Mouse (Mus musculus) MEL-GATA-1-ER (cell line): ENCODE data around the gene Fes.

Experiments used
- DNase-seq: peaks from one replicate; pipeline ENCODE4 v3.0.0-alpha.2; 2012; ENCODE audit warnings: low read depth; ENCODE audit errors: extremely low read depth

The Fes gene

DNA sequence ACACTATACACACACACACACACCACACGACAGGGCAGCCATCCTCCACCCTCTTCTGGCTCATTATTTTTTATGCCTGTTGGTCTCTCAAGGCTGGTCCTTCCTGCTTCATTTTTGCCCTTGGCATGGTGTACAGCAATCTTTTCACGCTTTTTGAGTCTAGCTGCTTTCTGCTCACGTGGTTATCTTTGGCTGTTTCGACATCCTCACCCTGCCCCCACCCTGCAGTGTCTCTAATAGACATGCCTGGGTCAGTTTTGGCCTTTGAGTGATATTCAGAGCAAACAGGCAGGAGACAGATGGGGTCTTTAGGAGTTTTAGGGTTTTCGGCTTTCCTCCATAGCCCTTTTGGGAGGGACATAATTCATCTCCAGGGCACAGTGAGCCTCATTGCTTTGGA lies 40.9 kb downstream of the Fes start:
- no peak for DNase-seq

DNA sequence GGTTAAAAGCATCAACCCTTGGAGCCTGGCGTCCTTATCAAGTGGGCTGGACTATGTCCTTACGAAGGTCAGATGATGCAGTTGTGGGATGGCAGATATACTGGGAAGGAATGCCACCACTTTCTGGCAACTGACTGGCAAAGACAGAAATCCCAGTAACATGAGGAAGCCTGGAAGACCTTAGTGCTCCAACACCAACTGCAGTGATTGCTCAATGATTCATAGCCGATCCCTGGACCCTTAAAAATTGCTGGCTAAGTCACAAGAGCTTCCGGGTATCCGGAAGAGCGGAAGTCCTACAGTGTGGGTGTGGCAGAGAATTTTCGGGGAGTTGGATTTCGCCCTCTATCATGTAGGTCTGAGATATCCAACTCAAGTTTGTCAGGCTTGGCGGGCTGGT lies 41.6 kb downstream of the Fes start:
- DNase-seq, result no peak

DNA sequence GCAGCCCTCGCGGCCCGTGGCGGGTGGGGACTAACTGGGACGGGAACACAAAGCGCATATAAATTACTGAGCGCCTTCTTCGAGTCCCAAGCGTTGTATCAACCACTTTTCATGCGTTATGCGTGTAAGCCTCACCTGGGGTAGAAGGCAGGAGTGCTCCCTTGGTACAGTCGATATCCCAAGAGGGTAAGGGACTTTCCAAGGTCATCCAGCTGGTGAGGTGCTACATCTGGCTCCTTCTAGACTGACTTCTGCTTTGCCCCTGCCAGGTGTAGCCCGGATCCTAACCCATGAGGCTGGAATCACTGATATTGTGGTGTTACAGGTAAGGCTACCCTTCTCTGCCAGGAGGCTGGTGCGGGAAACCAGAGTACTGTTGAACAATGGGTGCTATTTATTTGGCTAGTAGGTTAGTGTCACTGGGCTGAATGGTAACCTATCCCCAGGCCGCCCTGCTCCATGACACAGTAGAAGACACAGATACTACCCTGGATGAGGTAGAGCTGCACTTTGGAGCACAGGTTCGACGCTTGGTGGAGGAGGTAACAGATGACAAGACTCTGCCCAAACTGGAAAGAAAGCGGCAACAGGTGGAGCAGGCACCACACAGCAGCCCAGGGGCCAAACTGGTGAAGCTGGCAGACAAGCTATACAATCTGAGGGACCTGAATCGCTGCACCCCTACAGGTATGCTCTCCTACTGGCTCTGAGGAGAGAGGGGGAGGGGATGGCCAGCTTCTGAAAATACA lies 44.3 kb downstream of the Fes start:
- DNase-seq, result peak; percentile 24

DNA sequence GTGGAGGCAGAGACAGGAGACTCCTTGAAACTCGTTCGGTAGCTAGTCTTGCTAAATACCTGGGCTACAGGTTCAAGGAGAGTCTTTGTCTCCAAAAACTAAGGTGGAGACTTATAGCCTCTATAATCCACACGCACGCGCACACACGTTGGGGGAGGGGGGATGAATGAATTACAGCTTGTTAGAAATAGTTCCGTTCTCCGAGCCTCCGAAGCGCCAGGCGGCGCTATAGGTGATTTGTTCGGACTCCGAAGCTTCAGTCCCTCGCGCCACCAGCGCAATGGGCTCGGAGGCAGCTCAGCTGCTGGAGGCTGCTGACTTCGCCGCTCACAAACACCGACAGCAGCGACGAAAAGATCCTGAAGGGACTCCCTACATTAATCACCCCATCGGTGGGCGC lies 44.9 kb downstream of the Fes start, which contains the start of gene Hddc3:
Hddc3 (plus strand) TSS at position 247 of the 400 bp plus-strand sequence.
- DNase-seq, result peak; percentile 89

DNA sequence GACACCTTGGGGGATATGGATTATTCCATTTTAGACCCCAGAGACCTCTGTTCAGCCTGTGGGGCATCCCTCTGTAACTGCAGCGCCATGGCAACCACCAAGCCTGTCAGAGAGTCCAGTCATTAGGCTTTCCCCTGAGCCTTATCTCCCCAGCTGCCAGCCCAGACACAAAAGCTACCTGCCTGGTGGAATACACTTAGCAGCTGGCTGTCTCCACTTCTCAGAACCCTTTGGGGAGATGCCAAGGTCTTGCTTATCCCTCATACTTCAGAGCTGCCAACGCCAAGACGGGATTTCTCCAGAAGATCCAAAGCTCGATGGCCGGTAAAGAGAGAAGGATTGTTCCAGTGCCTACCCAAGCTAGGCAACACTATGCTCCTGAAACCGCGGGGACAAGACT lies 46.0 kb downstream of the Fes start:
- peak; percentile 22 for DNase-seq

DNA sequence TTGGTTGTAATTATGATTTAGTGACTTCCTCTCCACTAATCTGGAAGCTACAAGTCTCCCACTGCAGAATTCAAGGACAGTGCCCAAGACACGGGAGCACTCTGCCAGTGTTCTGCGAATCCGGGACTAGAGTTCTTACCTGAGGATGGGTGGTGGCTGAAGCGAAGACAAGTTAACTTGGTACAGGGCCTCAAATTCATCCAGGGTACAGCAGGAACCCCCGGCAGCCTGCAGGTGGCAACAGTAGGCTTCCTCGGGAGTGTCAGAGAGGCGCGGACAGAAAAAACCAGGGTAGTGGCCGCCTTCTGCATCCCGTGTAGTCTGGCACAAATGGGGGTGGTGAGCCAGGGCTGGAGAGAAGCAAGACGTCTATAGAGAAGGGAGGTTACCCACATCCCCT lies 47.0 kb downstream of the Fes start, which contains the start of gene Unc45a:
Unc45a (minus strand) TSS at position 213 of the 400 bp plus-strand sequence.
- peak; percentile 62 for DNase-seq

DNA sequence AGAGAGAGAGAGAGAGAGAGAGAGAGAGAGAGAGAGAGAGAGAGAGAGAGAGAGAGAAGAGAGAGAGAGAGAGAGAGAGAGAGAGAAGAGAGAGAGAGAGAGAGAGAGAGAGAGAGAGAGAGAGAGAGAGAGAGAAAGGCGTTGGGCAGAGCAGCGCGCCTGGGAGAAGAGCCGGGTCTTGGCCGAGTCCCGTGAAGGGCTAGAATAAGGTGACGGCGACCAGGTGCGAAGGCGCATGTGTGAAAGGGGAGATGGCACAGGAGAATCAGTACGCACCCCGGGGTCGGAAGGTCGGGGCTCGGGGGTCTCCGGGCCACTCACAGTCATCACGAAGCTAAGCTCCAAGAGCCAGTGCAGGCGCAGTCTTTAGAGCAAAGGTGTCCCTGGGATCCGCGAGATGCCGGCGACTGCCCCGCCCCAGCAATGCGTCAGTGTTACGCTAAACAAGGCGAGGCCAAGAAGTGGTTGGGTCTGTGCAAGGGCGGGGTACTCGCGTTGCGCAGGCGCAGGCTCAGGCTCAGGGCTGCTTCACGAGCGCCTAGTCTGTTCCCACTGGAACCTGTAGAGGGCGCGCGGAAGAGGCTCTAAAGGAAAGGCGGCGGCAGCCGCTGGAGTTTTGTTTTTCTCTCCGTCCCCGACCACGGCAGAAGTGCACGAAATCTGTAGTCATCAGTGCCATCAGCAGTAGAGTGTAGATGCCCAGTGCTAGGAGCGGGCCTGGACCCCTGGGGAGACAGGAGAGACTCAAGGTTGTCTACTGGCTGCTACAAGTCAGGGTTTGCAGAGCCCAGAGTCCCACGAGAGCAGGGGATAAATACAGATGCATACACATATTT lies 47.7 kb downstream of the Fes start:
- peak; percentile 90 for DNase-seq

DNA sequence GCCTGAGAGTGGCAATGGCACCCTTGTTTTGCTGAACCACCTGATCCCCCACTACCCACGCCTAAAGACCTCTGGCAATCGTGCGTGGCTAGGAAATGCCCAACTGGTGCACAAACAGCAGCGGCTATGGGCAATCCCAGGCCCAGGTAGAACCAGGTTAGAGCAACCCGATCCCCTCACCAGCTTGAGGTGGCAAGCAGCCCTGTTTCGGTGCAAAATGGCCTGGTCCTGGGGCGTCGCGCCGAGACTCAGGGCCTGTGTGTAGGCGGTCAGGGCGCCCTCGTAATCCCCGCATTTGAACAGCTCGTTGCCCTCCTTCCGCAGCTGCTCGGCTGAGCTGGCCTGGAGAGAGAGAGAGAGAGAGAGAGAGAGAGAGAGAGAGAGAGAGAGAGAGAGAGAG lies 48.4 kb downstream of the Fes start:
- no peak for DNase-seq

DNA sequence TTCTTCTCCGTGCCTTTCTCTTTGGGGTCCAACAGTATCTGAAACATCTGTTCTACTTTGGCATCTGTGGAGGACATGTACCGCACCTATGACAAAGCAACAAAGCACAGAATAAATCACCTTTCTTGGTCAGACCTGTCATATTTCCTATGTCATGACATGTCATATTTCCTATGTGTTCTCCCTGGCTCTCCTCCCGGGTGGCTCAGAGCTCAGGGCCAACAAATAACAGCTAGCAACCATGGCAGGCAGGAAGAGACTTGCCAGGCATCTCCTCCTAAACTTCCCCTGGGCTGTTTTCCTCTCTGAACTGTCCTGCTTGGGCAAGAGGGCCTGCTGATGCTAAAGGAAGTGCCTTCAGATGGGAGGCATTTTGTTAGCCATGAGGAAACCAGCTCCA lies 50.8 kb downstream of the Fes start:
- DNase-seq, result no peak

DNA sequence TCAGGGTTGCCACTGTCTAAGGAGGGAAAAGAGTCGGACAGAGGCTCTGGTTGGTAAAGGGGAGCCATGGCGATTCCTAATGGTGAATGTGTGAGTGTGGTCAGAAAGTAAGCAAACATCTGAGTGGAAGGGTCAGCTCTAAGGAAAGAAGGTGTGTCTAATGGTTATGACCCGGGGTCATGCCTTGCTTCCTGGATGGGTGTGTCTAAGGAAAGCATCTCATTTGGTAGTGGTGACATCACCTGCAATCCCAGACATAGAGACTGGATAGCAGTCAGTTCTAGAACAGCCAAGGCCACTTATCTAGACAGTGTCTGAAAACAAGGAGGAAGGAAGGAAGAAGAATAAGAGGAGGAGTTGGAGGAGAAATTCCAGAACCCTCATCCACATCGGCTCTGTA lies 52.9 kb downstream of the Fes start:
- DNase-seq, result no peak

DNA sequence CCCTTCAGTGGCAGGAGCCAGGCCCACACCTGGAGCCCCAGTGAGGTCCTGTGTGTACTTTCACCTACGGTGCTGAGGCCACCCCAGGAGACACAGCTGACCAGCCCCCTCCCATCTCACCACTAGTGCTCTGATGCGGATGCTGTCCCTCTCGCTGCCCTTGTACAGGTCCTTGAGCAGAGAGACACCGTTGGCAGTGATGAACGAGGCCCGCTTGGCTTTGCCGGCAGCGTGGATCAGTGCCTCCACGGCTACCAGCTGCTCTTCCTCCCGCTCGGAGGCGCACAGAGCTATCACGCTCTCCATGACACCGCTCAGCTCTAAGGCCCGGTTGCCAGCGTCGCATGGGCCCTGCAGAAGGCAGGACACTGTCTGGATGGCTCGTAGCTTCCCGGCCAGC lies 56.3 kb downstream of the Fes start:
- DNase-seq, result no peak

DNA sequence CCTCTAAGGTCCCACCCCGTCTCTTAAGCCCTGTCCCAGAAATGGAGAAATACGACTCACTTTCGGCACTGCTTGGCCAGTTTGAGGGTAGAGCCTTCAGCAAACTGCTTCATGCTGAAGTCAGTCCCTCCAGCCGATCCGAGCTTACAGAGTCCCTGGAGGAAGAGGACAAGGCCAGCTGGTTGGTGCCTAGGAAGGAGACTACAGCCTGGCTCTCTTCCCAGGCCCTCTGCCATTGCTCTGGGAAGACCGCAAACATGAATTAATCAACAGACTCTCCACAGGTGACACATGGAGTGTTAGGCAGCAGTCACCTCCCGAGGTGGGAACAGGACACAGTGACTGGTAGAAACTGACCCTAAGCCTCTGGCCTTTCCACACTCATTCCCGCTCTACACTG lies 57.5 kb downstream of the Fes start:
- DNase-seq, result no peak
